Mouse (Mus musculus) spleen, postnatal 4 days (tissue): ENCODE measurements around the gene Gcgr.
"Not testable (repeated sequence)": the region's sequence is repeated elsewhere in the genome, so short reads cannot be mapped to it uniquely, and the experiment has no call there.

Experiments
- DNase-seq, 2 experiments: peaks; one replicate each; pipeline ENCODE4 v3.0.0; 2022; ENCODE audit warnings: low spot score in 2 of 2

Gene Gcgr

DNA sequence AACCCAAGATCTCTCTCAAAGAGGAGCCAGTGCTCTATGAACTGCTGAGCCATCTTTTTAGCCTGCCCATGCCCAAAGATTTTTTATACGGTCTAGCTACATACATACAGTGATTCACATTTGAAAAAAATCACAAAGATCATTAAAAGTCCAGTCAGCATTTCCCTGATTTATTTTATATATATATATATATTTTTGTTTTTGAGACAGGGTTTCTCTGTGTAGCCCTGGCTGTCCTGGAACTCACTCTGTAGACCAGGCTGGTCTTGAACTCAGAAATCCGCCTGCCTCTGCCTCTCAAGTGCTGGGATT is 52.4 kb downstream of the Gcgr start:
- not testable (repeated sequence) for DNase-seq

DNA sequence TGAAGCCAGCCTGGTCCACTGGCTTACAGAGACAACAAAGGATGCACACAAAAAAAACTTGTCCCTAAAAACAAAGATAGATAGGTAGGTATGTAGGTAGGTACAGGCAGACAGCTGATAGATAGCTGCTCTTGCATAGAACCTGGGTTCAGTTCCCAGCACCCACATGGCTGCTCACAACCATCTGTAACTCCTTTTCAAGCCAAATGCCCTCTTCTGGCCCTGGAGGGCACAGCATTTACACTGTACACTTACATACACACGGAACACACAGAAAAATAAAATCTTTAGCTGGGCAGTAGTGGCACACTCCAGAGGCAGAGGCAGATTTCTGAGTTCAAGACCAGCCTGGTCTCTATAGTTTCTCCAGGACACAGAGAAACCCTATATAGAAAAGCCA is 53.4 kb downstream of the Gcgr start:
- no peak for DNase-seq

DNA sequence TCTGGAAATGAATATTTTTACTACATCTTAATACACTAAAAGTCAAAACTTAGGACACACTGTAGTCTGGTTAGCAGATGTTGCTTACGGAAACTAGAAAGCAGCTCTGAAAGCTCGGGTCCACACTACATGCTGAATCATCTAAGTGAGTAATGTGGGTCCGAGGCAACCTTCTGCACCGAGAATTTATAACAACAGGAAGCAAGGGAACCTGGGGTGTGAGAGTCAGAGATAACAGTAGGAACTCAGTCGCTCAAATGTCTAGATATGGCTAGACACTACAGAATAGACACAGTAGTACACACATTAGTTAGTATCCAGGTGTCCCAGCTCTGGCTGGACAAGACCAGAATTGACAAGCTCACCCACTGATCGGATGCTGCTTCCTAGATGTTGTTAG is 58.0 kb downstream of the Gcgr start:
- DNase-seq, result no peak
